Mouse (Mus musculus) olfactory bulb, adult 2 months (tissue): ENCODE measurements around the gene Mbd5. TPM values are rescaled to one million over a fixed set of nuclear protein-coding genes. Genes with fewer than 3 reads are reported as not detected.

Source experiments
- H3K27ac ChIP-seq: fragments of 200-500 bp; 2 replicates; pipeline ENCODE4 v1.5.1; 2012; ENCODE audit warnings: low read depth, low read length; ENCODE audit not compliant: insufficient read depth
- H3K4me1 ChIP-seq: fragments of 200-500 bp; 2 replicates; pipeline ENCODE4 v1.6.1; 2012; ENCODE audit warnings: low read length; ENCODE audit not compliant: control insufficient read depth, insufficient read depth
- H3K4me3 ChIP-seq: fragments of 200-500 bp; 2 replicates; pipeline ENCODE4 v1.5.1; 2012; ENCODE audit warnings: mild to moderate bottlenecking, low read depth, low read length, moderate library complexity; ENCODE audit not compliant: insufficient read depth
- CTCF ChIP-seq: fragments of 200-500 bp; IDR thresholded peaks from 2 replicates; pipeline ENCODE4 v1.5.1; 2012; ENCODE audit warnings: low read depth, mild to moderate bottlenecking, low read length, moderate library complexity; ENCODE audit not compliant: insufficient read depth
- POLR2A ChIP-seq: fragments of 200-500 bp; IDR thresholded peaks from 2 replicates; pipeline ENCODE4 v1.6.1; 2012; ENCODE audit warnings: mild to moderate bottlenecking, low read depth, low read length, moderate library complexity; ENCODE audit not compliant: insufficient read depth
- WGBS: fragments of 180-500 bp; shearing (Covaris S2); methylation state at CpG from one replicate; pipeline ENCODE4 v1.1.7; 2018; 5-methylcytosine and 5-hydroxymethylcytosine counted together
- polyA plus RNA-seq: library from polyadenylated mRNA; stranded (reverse); fragments of >200 nt; gene quantifications from 2 replicates; pipeline ENCODE4 v1.2.4, GENCODE M21; 2012; ENCODE audit warnings: low replicate concordance; ENCODE audit not compliant: missing spikeins, insufficient read depth, insufficient read length

Gene Mbd5
- polyA plus RNA-seq, 1 experiment, result not detected

- TF ChIP-seq CTCF (no peak), POLR2A (no peak)
- Histone ChIP-seq H3K4me3 (no peak overlapping the region), H3K27ac (no peak overlapping the region), H3K4me1 (no peaks in the 10 kb centered on the region)
- WGBS, result 89% methylated on average over 3 of the region's 3 CpGs
Observed at GRCm38 (mm10) chr2:48990322-48990721, 41.0 kb downstream of the Mbd5 start.

DNA sequence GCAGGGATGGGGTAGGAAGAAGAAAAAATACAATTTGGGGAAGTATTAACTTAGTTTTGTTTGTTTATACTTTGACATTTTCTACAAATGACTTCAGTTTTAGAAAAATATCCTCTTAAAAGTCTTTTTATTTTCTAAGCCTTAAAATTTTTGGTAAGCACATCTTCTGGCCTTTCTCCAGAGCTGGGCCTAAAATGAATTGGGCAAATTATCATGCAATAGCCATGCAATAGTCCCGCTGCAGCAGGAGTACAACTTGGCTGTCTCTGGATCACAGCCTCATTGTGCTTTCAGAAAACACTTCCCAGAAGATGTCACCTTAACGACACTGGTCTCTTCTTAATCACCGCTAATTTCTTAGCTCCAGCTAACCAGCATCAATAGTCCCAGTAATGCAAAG is 91.2 kb downstream of the Mbd5 start:
- Histone ChIP-seq H3K4me3 (no peak overlapping the region), H3K4me1 (no peaks in the 10 kb centered on the region), H3K27ac (no peak overlapping the region)
- TF ChIP-seq POLR2A (no peak), CTCF (no peak)
- WGBS, result 54% methylated on average over 3 of the region's 3 CpGs

GRCm38 (mm10) chr2:49050030-49050429 is 100.7 kb downstream of the Mbd5 start:
- TF ChIP-seq CTCF (no peak), POLR2A (no peak)
- Histone ChIP-seq H3K4me3 (no peak overlapping the region), H3K27ac (no peak overlapping the region), H3K4me1 (no peaks in the 10 kb centered on the region)
- WGBS, result 93% methylated on average over 4 of the region's 4 CpGs

- no peaks in the 10 kb centered on the region for H3K4me1 ChIP-seq
- TF ChIP-seq POLR2A (no peak), CTCF (no peak)
- H3K4me3 ChIP-seq, result no peak overlapping the region
- no peak overlapping the region for H3K27ac ChIP-seq
Observed at GRCm38 (mm10) chr2:49067886-49068285, 118.6 kb downstream of the Mbd5 start.

DNA sequence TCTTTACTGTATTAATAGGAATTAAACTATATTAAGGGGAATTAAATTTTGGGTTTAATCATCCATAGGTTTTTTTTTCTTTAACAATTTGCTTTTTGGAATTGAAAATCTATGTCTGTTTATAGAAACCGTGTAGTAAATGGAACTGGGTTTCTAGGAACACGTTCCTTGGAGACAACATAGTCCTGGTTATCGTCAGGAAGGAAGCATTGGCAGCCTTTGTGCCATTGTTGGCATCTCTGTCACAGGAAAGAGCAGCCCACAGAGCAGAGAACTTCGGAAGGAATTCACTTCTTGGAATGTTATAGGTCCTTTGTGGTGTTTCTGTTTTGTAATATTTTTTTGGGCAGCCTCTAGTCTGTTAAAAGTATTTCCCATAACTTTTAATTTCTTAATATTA is 135.7 kb downstream of the Mbd5 start:
- Histone ChIP-seq H3K4me3 (no peak overlapping the region), H3K27ac (no peak overlapping the region), H3K4me1 (no peaks in the 10 kb centered on the region)
- TF ChIP-seq POLR2A (no peak), CTCF (no peak)
- WGBS, result 66% methylated on average over 4 of the region's 4 CpGs

DNA sequence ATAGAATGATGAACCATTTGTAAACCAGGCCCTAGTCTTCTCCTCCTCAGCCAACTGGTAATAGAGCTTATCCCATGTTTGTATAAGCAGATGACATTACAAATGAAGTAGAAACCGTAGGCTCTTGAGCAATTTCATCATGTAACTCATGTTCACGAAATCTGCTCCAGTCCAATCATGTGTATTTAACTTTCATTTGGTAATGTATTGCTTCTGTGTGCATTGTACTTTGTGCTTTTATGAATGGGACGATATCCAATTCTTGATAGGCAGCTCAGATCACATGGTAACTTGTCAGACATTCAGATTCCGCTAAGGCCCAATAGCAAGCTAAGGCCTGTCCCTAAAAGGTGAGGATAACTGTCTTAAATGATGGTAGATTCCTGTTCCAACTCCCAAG is 141.5 kb downstream of the Mbd5 start:
- no peak overlapping the region for H3K4me3 ChIP-seq
- H3K27ac ChIP-seq, result no peak overlapping the region
- 92% methylated on average over 4 of the region's 4 CpGs for WGBS
- no peak for TF ChIP-seq POLR2A
- TF ChIP-seq CTCF, result no peak
- H3K4me1 ChIP-seq, result no peaks in the 10 kb centered on the region

DNA sequence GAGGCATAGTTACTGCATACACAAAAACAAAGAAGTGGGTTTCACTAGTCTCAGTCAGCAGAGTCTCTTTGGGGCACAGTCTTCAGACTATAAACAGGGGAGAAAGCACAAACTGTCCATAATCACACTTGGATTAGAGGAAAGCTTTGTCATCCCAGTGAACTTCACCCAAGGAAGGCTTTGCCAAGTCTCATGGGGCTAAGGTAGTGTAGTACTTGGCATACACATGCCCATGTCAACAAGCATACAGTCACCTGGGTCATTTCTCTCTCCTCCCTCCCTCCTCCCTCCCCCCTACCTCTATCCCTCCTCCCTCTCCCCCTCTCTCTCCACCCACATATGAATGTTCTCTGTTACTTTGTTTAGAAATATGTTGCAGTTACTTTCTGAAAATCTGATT is 147.5 kb downstream of the Mbd5 start:
- H3K4me1 ChIP-seq, result no peaks in the 10 kb centered on the region
- no peak overlapping the region for H3K4me3 ChIP-seq
- TF ChIP-seq CTCF (no peak), POLR2A (no peak)
- no peak overlapping the region for H3K27ac ChIP-seq

DNA sequence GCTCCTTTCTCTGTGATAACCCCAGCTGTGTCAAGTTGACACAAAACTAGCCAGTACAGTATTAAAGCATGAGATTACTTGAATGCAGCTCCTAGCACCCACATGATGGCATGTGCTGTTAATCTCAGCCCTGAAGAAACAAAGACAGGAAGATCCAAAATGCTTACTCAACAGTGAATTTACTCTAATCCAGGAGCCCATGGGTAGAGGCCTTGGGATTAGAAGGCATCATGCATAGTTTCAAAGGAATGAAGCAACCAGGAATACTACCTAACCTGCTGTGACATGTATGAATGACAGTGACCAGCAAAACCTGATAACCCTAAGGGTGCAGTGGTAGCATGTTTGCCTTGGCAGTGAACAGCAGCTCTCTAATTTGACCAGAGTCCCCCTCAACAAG is 159.6 kb downstream of the Mbd5 start:
- Histone ChIP-seq H3K4me3 (no peak overlapping the region), H3K27ac (no peak overlapping the region), H3K4me1 (no peaks in the 10 kb centered on the region)
- TF ChIP-seq CTCF, result no peak
- no peak for TF ChIP-seq POLR2A

- Histone ChIP-seq H3K4me3 (no peak overlapping the region), H3K27ac (no peak overlapping the region), H3K4me1 (no peaks in the 10 kb centered on the region)
- TF ChIP-seq POLR2A (no peak), CTCF (no peak)
- 92% methylated on average over 6 of the region's 6 CpGs for WGBS
Observed at GRCm38 (mm10) chr2:49119875-49120274, 170.6 kb downstream of the Mbd5 start.

- 87% methylated on average over 3 of the region's 3 CpGs for WGBS
- Histone ChIP-seq H3K27ac (no peak overlapping the region), H3K4me1 (no peaks in the 10 kb centered on the region), H3K4me3 (no peak overlapping the region)
- TF ChIP-seq POLR2A (no peak), CTCF (no peak)
Observed at GRCm38 (mm10) chr2:49121603-49122002, 172.3 kb downstream of the Mbd5 start.

DNA sequence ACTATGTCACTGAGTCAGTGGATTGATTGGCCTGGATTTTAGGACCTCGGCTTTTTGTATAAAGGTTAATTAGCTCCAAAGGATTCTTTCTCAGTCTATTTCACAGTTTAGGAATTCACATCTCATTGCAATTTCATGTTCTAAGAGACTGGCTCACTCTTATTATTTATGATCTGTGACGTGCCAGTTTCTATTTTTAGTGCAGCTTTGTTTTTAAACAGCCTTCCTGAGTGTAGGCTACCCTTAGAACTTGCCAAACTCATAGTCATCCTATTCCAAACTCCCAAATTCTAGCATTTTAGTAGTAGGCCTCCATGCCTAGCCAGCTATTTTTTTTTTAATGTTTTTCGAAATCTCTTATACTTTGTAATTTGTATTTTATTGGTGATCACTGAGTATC is 192.9 kb downstream of the Mbd5 start:
- Histone ChIP-seq H3K4me3 (no peak overlapping the region), H3K27ac (no peak overlapping the region), H3K4me1 (no peaks in the 10 kb centered on the region)
- 60% methylated on average over 3 of the region's 3 CpGs for WGBS
- no peak for TF ChIP-seq CTCF
- TF ChIP-seq POLR2A, result no peak
